Mouse (Mus musculus): ENCODE measurements around the gene Cbln3. TPM values are rescaled to one million over a fixed set of nuclear protein-coding genes. Genes with fewer than 3 reads are reported as not detected.

The Cbln3 gene
- total RNA-seq, 1 experiment from 2014 or later = 0.11 TPM

- DNase-seq = peak; percentile 89
These were observed 4.6 kb downstream of the Cbln3 start for GRCm38 (mm10) chr14:55879623-55880022.

- no peak for DNase-seq
These were observed 5.8 kb downstream of the Cbln3 start for GRCm38 (mm10) chr14:55878316-55878940.

GRCm38 (mm10) chr14:55877469-55878315 lies 6.5 kb downstream of the Cbln3 start:
- DNase-seq = no peak

- DNase-seq = peak; percentile 88
These were observed 10.2 kb downstream of the Cbln3 start for GRCm38 (mm10) chr14:55873714-55874683.

GRCm38 (mm10) chr14:55873242-55873713 lies 10.9 kb downstream of the Cbln3 start:
- DNase-seq = no peak

- no peak for DNase-seq
These were observed 11.6 kb downstream of the Cbln3 start for GRCm38 (mm10) chr14:55872551-55872950.

GRCm38 (mm10) chr14:55872039-55872438 lies 12.2 kb downstream of the Cbln3 start:
- DNase-seq = no peak

GRCm38 (mm10) chr14:55869538-55869937 lies 14.7 kb downstream of the Cbln3 start:
- no peak for DNase-seq

- DNase-seq = no peak
These were observed 15.8 kb downstream of the Cbln3 start for GRCm38 (mm10) chr14:55868230-55869026.

GRCm38 (mm10) chr14:55866962-55867361 lies 17.2 kb downstream of the Cbln3 start:
- peak; percentile 74 for DNase-seq

GRCm38 (mm10) chr14:55863773-55864172 lies 20.4 kb downstream of the Cbln3 start:
- peak; percentile 86 for DNase-seq

- DNase-seq = no peak
These were observed 21.2 kb downstream of the Cbln3 start for GRCm38 (mm10) chr14:55862970-55863369.

GRCm38 (mm10) chr14:55862186-55862585 lies 22.0 kb downstream of the Cbln3 start:
- DNase-seq = no peak

- no peak for DNase-seq
These were observed 26.6 kb downstream of the Cbln3 start for GRCm38 (mm10) chr14:55857588-55857987.

GRCm38 (mm10) chr14:55855101-55855561 lies 29.1 kb downstream of the Cbln3 start:
- no peak for DNase-seq

GRCm38 (mm10) chr14:55854406-55855100 lies 29.6 kb downstream of the Cbln3 start:
- peak; percentile 42 for DNase-seq

- peak; percentile 80 for DNase-seq
These were observed 30.4 kb downstream of the Cbln3 start, which contains the start of gene Nynrin for GRCm38 (mm10) chr14:55853621-55854285. Nynrin (plus strand) TSS chr14:55854010.

GRCm38 (mm10) chr14:55852646-55853551 lies 31.3 kb downstream of the Cbln3 start:
- no peak for DNase-seq

- DNase-seq = no peak
These were observed 33.3 kb downstream of the Cbln3 start for GRCm38 (mm10) chr14:55850885-55851284.
